Mouse (Mus musculus) heart, embryonic 13.5 days (tissue): ENCODE measurements around the gene Ttn. TPM values are rescaled to one million over a fixed set of nuclear protein-coding genes. Genes with fewer than 3 reads are reported as not detected.
"Not testable (repeated sequence)": the region's sequence is repeated elsewhere in the genome, so short reads cannot be mapped to it uniquely, and the experiment has no call there.

Experiments used
- ATAC-seq: fragments of 200-750 bp; cut with Nextera tagmentation; 2 replicates; pipeline ENCODE4 v1.8.0; 2017; ENCODE audit warnings: moderate TSS enrichment; ENCODE audit not compliant: insufficient number of reproducible peaks, low FRiP score, low TSS enrichment; ENCODE audit errors: extremely low read depth
- H3K27ac ChIP-seq: fragments of 300-500 bp; sonication (generic); replicated peaks from 2 replicates; pipeline ENCODE4 v1.5.1; 2015; ENCODE audit warnings: moderate library complexity, mild to moderate bottlenecking, inconsistent platforms
- H3K27me3 ChIP-seq: fragments of 300-500 bp; sonication (generic); replicated peaks from 2 replicates; pipeline ENCODE4 v1.6.1; 2015; ENCODE audit warnings: mild to moderate bottlenecking, inconsistent platforms
- H3K36me3 ChIP-seq: fragments of 300-500 bp; sonication (generic); 2 replicates; pipeline ENCODE4 v1.6.1; 2015; ENCODE audit warnings: mild to moderate bottlenecking, inconsistent platforms
- H3K4me1 ChIP-seq: fragments of 300-500 bp; sonication (generic); 2 replicates; pipeline ENCODE4 v1.6.1; 2015; ENCODE audit warnings: inconsistent platforms
- H3K4me2 ChIP-seq: fragments of 300-500 bp; sonication (generic); 2 replicates; pipeline ENCODE4 v1.6.1; 2015; ENCODE audit warnings: inconsistent platforms, mild to moderate bottlenecking, moderate library complexity
- H3K4me3 ChIP-seq: fragments of 300-500 bp; sonication (generic); 2 replicates; pipeline ENCODE4 v1.5.1; 2015; ENCODE audit warnings: moderate library complexity, mild to moderate bottlenecking, inconsistent platforms
- H3K9ac ChIP-seq: fragments of 300-500 bp; sonication (generic); 2 replicates; pipeline ENCODE4 v1.6.1; 2015; ENCODE audit warnings: inconsistent platforms, mild to moderate bottlenecking, moderate library complexity
- H3K9me3 ChIP-seq: fragments of 300-500 bp; sonication (generic); 2 replicates; pipeline ENCODE4 v1.6.1; 2016; ENCODE audit warnings: inconsistent platforms
- WGBS: fragments of 180-500 bp; shearing (Covaris S2); methylation state at CpG from one replicate; pipeline ENCODE4 v1.1.7; 2015; ENCODE audit warnings: mixed read lengths; 5-methylcytosine and 5-hydroxymethylcytosine counted together
- polyA plus RNA-seq: library from polyadenylated mRNA; unstranded; fragments of >200 nt; fragmentation: Nextera tagmentation; extraction: Ambion mirVana; gene quantifications from 2 replicates; pipeline ENCODE4 v1.2.1, GENCODE M21; 2015

Gene Ttn
- polyA plus RNA-seq, result 426 and 512 TPM in 2 replicates

DNA sequence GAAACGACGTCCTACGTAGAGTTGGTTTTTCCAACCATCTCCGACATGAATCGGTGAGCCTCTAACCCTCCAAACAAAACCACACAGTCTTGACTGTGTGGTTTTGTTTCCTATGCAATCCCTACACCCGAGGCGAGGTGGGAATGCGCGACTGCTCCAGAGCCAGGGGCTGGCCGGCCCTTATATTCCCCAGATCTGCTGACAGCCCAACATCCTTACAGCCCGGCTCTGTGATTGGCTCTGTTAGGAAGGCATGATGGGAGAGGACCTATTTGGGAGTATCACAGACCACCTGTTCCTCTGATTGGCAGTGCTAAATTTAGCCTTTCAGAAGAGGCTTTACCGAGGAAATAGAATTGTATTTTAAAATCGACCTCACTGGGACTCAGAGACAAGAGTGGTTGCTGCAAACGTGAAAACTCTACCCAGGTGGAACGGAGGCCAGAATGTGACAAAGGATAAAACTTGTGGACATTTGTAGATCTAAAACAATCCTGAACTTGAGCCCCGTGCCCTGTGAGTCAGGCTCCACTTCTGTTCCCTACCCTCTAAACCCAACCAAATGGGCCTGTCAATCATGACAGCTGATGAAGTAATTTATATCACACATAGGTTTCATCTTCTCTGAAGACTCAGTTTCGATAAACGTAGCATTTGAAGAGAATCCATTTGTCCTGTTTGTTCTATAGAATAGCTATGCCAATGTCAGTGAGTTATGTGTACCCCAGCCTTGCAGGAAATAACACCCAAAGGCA, at the start of gene Ttn:
Ttn (minus strand) TSS at position 157 of the 755 bp plus-strand sequence.
- Histone ChIP-seq H3K9ac (peak within 1 kb of the TSS; percentile 83), H3K4me1 (peaks cover 31% of the 10 kb centered on the region), H3K9me3 (no peaks in the 10 kb centered on the region), H3K27me3 (no peaks in the 10 kb centered on the region), H3K4me3 (peak within 1 kb of the TSS; percentile 57), H3K27ac (peak within 1 kb of the TSS; percentile 97), H3K4me2 (peak within 1 kb of the TSS; percentile 70), H3K36me3 (peaks cover 13% of the 10 kb centered on the region)
- peak; percentile 83; the same call in 1 of the 2 replicates for ATAC-seq
- WGBS, result 38% methylated on average over 18 of the region's 18 CpGs

GRCm38 (mm10) chr2:77020649-77021048, 38.3 kb upstream of the Ttn start:
- H3K4me1 ChIP-seq, result no peaks in the 10 kb centered on the region
- H3K36me3 ChIP-seq, result peaks cover 79% of the 10 kb centered on the region
- no peak overlapping the region for H3K4me3 ChIP-seq
- H3K27me3 ChIP-seq, result no peaks in the 10 kb centered on the region
- WGBS, result 59% methylated on average over 2 of the region's 2 CpGs
- no peaks in the 10 kb centered on the region for H3K9me3 ChIP-seq
- no peak overlapping the region for H3K27ac ChIP-seq
- no peak for ATAC-seq
- no peak overlapping the region for H3K9ac ChIP-seq
- no peak overlapping the region for H3K4me2 ChIP-seq

DNA sequence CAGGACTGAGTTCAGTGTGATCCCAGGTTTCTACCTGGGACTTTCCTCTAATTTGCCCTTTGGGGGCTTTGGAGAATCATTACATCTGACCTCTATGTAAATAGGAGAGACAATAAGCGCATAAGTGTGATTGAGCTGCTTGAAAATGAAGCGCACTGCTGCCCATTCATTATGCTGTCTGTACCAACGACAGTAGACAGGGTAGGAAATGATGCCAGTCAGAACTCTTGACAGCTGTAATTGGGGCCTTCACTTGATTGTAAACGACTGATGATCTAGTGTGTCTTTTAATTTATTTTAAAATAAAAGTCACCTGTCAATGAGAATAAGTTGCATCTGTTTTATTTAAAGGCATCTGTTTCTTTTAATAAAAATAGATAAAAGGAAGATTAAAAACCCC, 35.4 kb upstream of the Ttn start:
- Histone ChIP-seq H3K9ac (no peak overlapping the region), H3K27ac (no peak overlapping the region), H3K27me3 (no peaks in the 10 kb centered on the region), H3K4me2 (no peak overlapping the region), H3K9me3 (no peaks in the 10 kb centered on the region), H3K36me3 (peaks cover 86% of the 10 kb centered on the region), H3K4me3 (no peak overlapping the region), H3K4me1 (peaks cover 15% of the 10 kb centered on the region)
- no peak for ATAC-seq
- 79% methylated on average over 4 of the region's 4 CpGs for WGBS

GRCm38 (mm10) chr2:77013449-77013848, 31.1 kb upstream of the Ttn start:
- H3K27me3 ChIP-seq, ATAC-seq, H3K9ac ChIP-seq, H3K9me3 ChIP-seq, H3K4me2 ChIP-seq, H3K4me3 ChIP-seq: not testable (repeated sequence)
- peak overlapping the region; percentile 43 for H3K27ac ChIP-seq
- peaks cover 24% of the 10 kb centered on the region for H3K4me1 ChIP-seq
- peaks cover 82% of the 10 kb centered on the region for H3K36me3 ChIP-seq
- 71% methylated on average over 6 of the region's 6 CpGs for WGBS

GRCm38 (mm10) chr2:77011981-77012380, 29.6 kb upstream of the Ttn start:
- no peak for ATAC-seq
- Histone ChIP-seq H3K27ac (peak overlapping the region; percentile 26; the same call in 1 of the 2 replicates), H3K9ac (no peak overlapping the region), H3K4me3 (no peak overlapping the region), H3K27me3 (no peaks in the 10 kb centered on the region), H3K36me3 (peaks cover 70% of the 10 kb centered on the region), H3K4me1 (peaks cover 24% of the 10 kb centered on the region), H3K4me2 (no peak overlapping the region), H3K9me3 (no peaks in the 10 kb centered on the region)
- 64% methylated on average over 5 of the region's 5 CpGs for WGBS

DNA sequence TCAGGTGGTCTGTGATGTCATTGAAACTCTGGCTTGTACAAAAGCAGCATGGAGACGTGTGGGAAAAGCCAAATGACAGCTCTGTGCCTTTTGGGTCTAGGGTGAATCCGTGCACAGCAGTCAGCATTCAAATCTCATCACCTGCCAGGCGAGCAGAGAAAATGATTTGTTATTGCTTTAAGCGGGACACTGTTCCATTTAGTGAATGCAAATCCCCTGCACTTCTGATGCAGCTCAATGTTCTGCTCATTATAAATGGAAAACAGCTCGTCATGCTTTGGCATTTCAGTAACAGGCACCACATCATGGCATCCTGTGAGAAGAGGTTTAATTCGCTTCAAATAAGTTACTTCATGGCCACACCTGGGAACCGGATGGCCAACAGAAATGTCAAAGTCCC, 24.7 kb upstream of the Ttn start:
- peaks cover 27% of the 10 kb centered on the region for H3K36me3 ChIP-seq
- no peak overlapping the region for H3K4me3 ChIP-seq
- no peaks in the 10 kb centered on the region for H3K27me3 ChIP-seq
- ATAC-seq, result no peak
- no peaks in the 10 kb centered on the region for H3K9me3 ChIP-seq
- no peak overlapping the region for H3K4me2 ChIP-seq
- WGBS, result 79% methylated on average over 7 of the region's 7 CpGs
- no peak overlapping the region for H3K27ac ChIP-seq
- H3K4me1 ChIP-seq, result peaks cover 2% of the 10 kb centered on the region; the same call in 1 of the 2 replicates
- no peak overlapping the region for H3K9ac ChIP-seq

- no peak overlapping the region for H3K4me3 ChIP-seq
- no peaks in the 10 kb centered on the region for H3K9me3 ChIP-seq
- no peaks in the 10 kb centered on the region for H3K27me3 ChIP-seq
- WGBS, result 71% methylated on average over 2 of the region's 2 CpGs
- no peak for ATAC-seq
- H3K4me2 ChIP-seq, result no peak overlapping the region
- H3K36me3 ChIP-seq, result no peaks in the 10 kb centered on the region
- H3K4me1 ChIP-seq, result peaks cover 6% of the 10 kb centered on the region
- no peak overlapping the region for H3K9ac ChIP-seq
- H3K27ac ChIP-seq, result no peak overlapping the region
Observed at GRCm38 (mm10) chr2:77003148-77003547, 20.8 kb upstream of the Ttn start.

DNA sequence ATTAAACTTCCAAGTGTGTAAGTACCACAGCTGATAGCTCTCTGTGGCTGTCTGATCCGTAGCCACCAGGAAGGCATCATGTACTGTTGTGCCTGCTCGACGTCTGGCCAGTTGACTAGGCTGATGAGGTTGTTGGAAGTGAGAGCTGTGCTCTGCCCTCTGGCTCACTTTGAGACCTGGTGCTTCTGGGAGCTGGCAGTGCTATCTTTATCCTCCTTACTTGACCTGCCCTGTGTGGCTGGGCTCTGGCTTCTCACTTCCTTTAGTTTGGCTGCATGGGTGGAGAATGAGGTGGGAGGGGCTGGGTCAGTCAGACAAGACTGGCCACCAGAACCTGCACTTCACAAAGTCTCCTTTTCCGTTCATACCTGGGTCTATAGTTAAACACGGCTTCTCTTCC, 16.0 kb upstream of the Ttn start:
- WGBS, result 39% methylated on average over 5 of the region's 5 CpGs
- Histone ChIP-seq H3K36me3 (no peaks in the 10 kb centered on the region), H3K27me3 (no peaks in the 10 kb centered on the region), H3K9ac (no peak overlapping the region), H3K4me3 (no peak overlapping the region), H3K4me1 (peaks cover 11% of the 10 kb centered on the region), H3K4me2 (no peak overlapping the region), H3K27ac (peak overlapping the region; percentile 55), H3K9me3 (no peaks in the 10 kb centered on the region)
- ATAC-seq, result peak; percentile 63; the same call in 1 of the 2 replicates

GRCm38 (mm10) chr2:76992493-76993201, 10.3 kb upstream of the Ttn start:
- Histone ChIP-seq H3K27me3 (no peaks in the 10 kb centered on the region), H3K4me2 (no peak overlapping the region), H3K4me3 (no peak overlapping the region), H3K9ac (no peak overlapping the region), H3K36me3 (no peaks in the 10 kb centered on the region), H3K4me1 (0 out of 2 replicates have a peak, but pooled peaks cover under 1% of the 10 kb centered on the region), H3K9me3 (no peaks in the 10 kb centered on the region), H3K27ac (no peak overlapping the region)
- WGBS, result 74% methylated on average over 5 of the region's 5 CpGs
- ATAC-seq, result no peak

DNA sequence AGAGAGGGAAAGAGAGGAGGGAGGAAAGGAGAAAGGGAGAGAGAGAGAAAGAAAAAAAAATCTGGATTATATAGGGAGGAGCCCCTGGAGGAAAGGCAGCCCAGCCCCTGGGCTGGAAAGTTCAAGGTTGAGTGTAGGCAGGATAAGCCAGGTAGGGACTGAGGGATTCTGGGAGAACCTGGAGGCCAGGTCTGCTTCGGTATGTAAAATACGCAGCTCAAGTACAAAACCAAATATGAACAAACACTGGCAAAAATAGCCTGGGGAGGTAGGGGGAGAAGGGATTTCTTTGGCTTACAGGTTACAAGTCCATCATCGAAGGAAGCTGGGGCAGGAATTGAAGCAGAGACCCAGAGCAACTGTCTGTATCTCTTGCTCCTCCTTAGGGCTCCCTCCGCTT, 5.0 kb upstream of the Ttn start:
- no peak for ATAC-seq

GRCm38 (mm10) chr2:76984384-76984783, 2.0 kb upstream of the Ttn start:
- peaks cover 23% of the 10 kb centered on the region for H3K4me1 ChIP-seq
- no peak overlapping the region for H3K9ac ChIP-seq
- H3K27ac ChIP-seq, result peak overlapping the region; percentile 97
- WGBS, result 40% methylated on average over 5 of the region's 5 CpGs
- H3K4me2 ChIP-seq, result peak overlapping the region; percentile 70
- no peak overlapping the region for H3K4me3 ChIP-seq
- no peaks in the 10 kb centered on the region for H3K9me3 ChIP-seq
- H3K36me3 ChIP-seq, result peaks cover 6% of the 10 kb centered on the region
- H3K27me3 ChIP-seq, result no peaks in the 10 kb centered on the region
- ATAC-seq, result no peak

More for the DNA sequence above, 5.0 kb upstream of the Ttn start:
- no peak overlapping the region for H3K9ac ChIP-seq
- H3K36me3 ChIP-seq, result no peaks in the 10 kb centered on the region
- H3K27me3 ChIP-seq, result no peaks in the 10 kb centered on the region
- WGBS, result 86% methylated on average over 4 of the region's 4 CpGs
- H3K4me2 ChIP-seq, result no peak overlapping the region
- H3K4me3 ChIP-seq, result no peak overlapping the region
- H3K9me3 ChIP-seq, result no peaks in the 10 kb centered on the region
- H3K27ac ChIP-seq, result no peak overlapping the region
- peaks cover 23% of the 10 kb centered on the region for H3K4me1 ChIP-seq
